Mouse (Mus musculus): ENCODE data around the gene Fgd3.
A peak's percentile ranks its signal among the peaks of the same experiment; 100 is the strongest.

The Fgd3 gene

GRCm38 (mm10) chr13:49214454-49214853 is 105.7 kb downstream of the Fgd3 start:
- no peak for DNase-seq

- DNase-seq, result peak in 1 of 2 experiments; percentile 31
Measured at GRCm38 (mm10) chr13:49213531-49213932, 106.6 kb downstream of the Fgd3 start.

- DNase-seq, result no peak
Measured at GRCm38 (mm10) chr13:49212711-49213500, 107.2 kb downstream of the Fgd3 start.

Measured in kidney, postnatal 4 days (tissue).